Mouse (Mus musculus) heart, postnatal 14 days (tissue): Measurements from ENCODE around the gene Pln. TPM values are rescaled to one million over a fixed set of nuclear protein-coding genes. Genes with fewer than 3 reads are reported as not detected.

Experiments used
- DNase-seq, 2 experiments: peaks; one replicate each; pipeline ENCODE4 v3.0.0; 2021 to 2022
- intact Hi-C: fragments of 180-260 bp; cut with DNase I; formaldehyde crosslinking; loops from one replicate; pipeline ENCODE4 v1.15.1; 2025
- long read RNA-seq, 2 experiments: library from polyadenylated mRNA; stranded (forward); transcript quantifications; one replicate each; pipeline ENCODE4 v2.0.0; 2021
- total RNA-seq, 2 experiments: library from RNA; stranded (reverse); gene quantifications; 2 replicates each; pipeline ENCODE4 v1.2.3; 2021

Gene Pln
- 1,000 to 10,000 TPM; 4,906 to 5,350 TPM for total RNA-seq
- long read RNA-seq, experiment 1, transcript Pln-202 (2 exons, 1,715 nt), result minor isoform, 13 of 2,442 reads
- long read RNA-seq, experiment 1, transcript Pln-201 (2 exons, 2,334 nt), result major isoform, 1,382 of 2,442 reads
- long read RNA-seq, experiment 1, transcript Pln-205 (2 exons, 531 nt), result minor isoform, 34 of 2,442 reads
- long read RNA-seq, experiment 1, transcript Pln-204 (3 exons, 771 nt), result minor isoform, 92 of 2,442 reads
- long read RNA-seq, experiment 1, partial matches to known transcripts, result 911 of 2,442 reads
- long read RNA-seq, experiment 1, other reads (novel, unspliced or antisense), result 6 of 2,442 reads
- long read RNA-seq, experiment 2, transcript Pln-201 (2 exons, 2,334 nt), result major isoform, 1,334 of 3,191 reads
- long read RNA-seq, experiment 2, transcript Pln-205 (2 exons, 531 nt), result minor isoform, 41 of 3,191 reads
- long read RNA-seq, experiment 2, transcript Pln-202 (2 exons, 1,715 nt), result minor isoform, 18 of 3,191 reads
- long read RNA-seq, experiment 2, transcript Pln-204 (3 exons, 771 nt), result minor isoform, 101 of 3,191 reads
- long read RNA-seq, experiment 2, partial matches to known transcripts, result 2 of 3,191 reads
- long read RNA-seq, experiment 2, other reads (novel, unspliced or antisense), result 1,690 of 3,191 reads

DNA sequence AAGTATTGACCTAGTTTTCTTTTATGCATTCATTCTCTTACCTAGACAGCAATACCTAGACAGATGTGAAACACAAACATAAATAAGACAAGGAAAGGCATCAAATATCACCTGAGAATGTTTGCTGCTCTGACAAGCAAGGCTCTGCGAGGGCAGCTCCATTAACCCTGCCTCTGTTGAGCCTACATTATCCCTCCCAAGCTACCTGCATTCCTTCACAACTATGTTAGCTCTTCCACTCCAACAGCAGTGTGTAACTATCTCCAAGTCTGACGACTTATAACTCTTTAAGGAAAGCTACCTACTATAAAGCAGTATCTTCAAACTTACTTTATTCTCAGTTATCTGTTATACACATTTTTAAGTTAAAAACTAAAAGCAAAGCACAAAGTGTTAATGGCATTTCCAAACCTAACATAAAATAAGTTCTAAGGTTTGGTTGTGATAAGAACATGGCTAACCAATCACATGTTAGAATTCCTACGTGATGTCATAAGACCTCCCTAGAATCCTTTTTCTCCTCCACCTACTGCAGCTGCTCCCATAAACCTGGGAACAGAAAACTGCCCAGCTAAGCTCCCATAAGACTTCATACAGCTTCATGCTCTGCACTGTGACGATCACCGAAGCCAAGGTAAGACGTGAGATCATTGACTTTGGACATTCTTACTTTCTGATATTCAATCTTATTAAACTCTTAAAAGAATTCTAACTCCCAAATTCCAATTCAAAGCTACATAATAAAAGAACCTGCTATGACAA is at the start of gene Pln:
Gene Pln (plus strand): TSS at position 506 of the 762 bp plus-strand sequence.
- peak in 1 of 2 experiments; percentile 49 for DNase-seq
- intact Hi-C loops, result no loop called here

- no peak for DNase-seq
- intact Hi-C loops, result loop anchor here (5.0 kb wide), 3 partner anchors 36 to 219 kb away; no protein-coding TSS in a partner anchor
Observed at GRCm38 (mm10) chr10:53305867-53306266, 31.6 kb upstream of the Pln start.

DNA sequence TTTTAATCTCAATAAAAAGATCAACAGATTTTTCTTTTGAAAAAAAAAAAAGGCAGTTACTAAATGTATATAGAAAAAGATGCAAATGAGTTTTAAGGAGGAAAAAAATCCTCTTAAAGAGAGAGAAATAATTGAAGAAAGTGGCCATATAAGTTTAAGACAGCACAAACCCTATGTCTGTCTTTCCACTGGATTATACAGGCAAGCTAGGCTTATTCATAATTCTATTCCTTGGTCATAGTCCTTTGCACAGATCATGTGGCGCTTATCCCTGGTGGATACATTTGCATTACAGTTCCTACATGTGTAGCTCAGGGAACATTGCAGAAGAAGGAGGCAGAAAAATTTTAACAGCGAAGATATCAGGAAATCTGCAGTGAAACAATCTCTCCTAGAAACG is 30.8 kb upstream of the Pln start:
- no peak for DNase-seq
- intact Hi-C loops, result loop anchor here (5.0 kb wide), 3 partner anchors 36 to 219 kb away; no protein-coding TSS in a partner anchor

GRCm38 (mm10) chr10:53323367-53323766 is 14.1 kb upstream of the Pln start:
- intact Hi-C loops, result no loop called here
- DNase-seq, result no peak

- DNase-seq, result peak in 1 of 2 experiments; percentile 58
- intact Hi-C loops, result no loop called here
Observed at GRCm38 (mm10) chr10:53324663-53325062, 12.8 kb upstream of the Pln start.

- DNase-seq, result no peak
- intact Hi-C loops, result no loop called here
Observed at GRCm38 (mm10) chr10:53326367-53326766, 11.1 kb upstream of the Pln start.

DNA sequence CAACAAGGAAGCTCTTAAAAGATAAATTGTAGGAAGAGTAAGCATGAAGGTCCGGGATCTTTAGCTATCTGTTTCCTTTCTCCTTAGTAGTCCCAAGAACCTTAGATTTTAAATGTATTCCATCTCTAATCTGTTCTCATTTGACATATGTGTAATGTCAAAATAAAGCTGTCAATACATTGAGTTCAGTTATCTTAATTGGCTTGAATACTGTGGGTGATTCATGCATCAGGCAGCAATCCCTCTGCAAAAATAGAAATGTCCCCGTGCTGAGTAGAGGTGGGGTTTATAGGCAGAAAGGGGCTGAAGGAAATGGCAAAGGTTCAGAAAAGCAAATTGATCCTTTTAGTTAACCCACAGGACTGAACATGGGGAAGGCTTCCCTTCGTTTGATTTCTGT is 8.2 kb upstream of the Pln start:
- intact Hi-C loops, result no loop called here
- no peak for DNase-seq

- intact Hi-C loops, result loop anchor here (2.0 kb wide), 1 partner anchor 156 kb away; no protein-coding TSS in a partner anchor
- DNase-seq, result no peak
Observed at GRCm38 (mm10) chr10:53332752-53333151, 4.7 kb upstream of the Pln start.

- peak in 1 of 2 experiments; percentile 19 for DNase-seq
- intact Hi-C loops, result no loop called here
Observed at GRCm38 (mm10) chr10:53335266-53335665, 2.2 kb upstream of the Pln start.

- intact Hi-C loops, result no loop called here
- no peak for DNase-seq
Observed at GRCm38 (mm10) chr10:53335974-53336373, 1.5 kb upstream of the Pln start.

DNA sequence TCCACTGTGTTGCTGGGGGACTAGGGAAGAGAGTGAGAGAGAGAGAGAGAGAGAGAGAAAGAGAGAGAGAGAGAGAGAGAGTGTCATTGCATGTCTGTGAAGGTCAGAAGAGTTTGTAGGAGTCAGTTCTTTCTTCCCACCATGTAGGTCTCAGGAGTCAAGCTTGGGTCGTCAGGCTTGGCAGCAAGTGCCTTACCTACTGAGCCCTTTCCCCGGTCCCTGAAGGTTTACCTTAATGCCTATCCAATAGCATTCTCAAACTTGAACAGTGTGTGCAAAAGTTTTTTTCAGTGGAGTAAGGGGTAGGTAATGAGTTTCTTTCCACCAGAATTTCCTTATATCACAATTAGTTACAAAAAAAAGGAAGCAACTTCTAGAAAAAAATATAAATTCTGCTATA is 1.6 kb downstream of the Pln start:
- DNase-seq, result no peak
- intact Hi-C loops, result no loop called here

GRCm38 (mm10) chr10:53341288-53341965 is 4.0 kb downstream of the Pln start:
- intact Hi-C loops, result loop anchor here (5.0 to 10.0 kb wide), 2 partner anchors 34 to 253 kb away; partner anchors contain the start of gene Asf1a
- DNase-seq, result peak in 1 of 2 experiments; percentile 27

GRCm38 (mm10) chr10:53342166-53342728 is 4.8 kb downstream of the Pln start:
- DNase-seq, result no peak
- intact Hi-C loops, result loop anchor here (5.0 to 10.0 kb wide), 2 partner anchors 35 to 253 kb away; partner anchors contain the start of gene Asf1a

DNA sequence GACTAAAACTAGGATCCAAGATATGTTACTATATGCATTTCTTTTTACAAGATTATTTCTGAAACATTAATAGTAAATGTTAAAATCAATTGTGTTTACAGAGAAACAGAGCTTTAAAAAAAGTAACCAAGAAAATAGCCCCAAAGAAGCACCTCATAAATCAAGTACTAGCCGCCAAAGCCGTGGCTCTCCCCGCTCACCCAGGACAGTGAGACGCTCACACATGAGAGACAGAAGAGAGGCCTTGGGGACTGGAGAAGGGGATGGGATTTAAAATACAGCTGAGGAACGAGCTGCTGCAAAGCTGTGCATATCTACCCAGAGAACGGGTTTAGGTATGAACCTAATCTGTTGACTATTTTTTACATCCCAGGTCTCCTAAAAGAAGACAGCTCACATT is 5.9 kb downstream of the Pln start:
- intact Hi-C loops, result loop anchor here (5.0 to 10.0 kb wide), 2 partner anchors 36 to 251 kb away; partner anchors contain the start of gene Asf1a

DNA sequence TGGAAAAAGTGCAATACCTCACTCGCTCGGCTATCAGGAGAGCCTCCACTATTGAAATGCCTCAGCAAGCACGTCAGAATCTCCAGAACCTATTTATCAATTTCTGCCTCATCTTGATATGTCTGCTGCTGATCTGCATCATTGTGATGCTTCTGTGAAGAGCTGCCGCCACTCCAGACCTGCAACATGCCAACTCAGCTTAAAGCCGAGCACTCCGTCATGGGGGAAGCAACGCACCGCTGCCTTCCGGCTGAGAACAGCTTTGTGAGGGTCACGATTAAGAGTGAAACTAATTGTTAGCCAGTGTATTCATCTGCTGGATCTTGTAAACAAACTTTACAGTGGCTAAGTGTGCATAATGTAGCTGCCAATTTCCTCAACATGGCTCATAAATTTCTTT is 6.4 kb downstream of the Pln start:
- peak in 1 of 2 experiments; percentile 30 for DNase-seq

More for the DNA sequence above, 5.9 kb downstream of the Pln start:
- peak in 1 of 2 experiments; percentile 19 for DNase-seq

GRCm38 (mm10) chr10:53345508-53345907 is 8.0 kb downstream of the Pln start:
- no peak for DNase-seq
- intact Hi-C loops, result loop anchor here (5.0 to 10.0 kb wide), 3 partner anchors 233 to 258 kb away; partner anchors contain the start of gene Asf1a

More for the DNA sequence above, 6.4 kb downstream of the Pln start:
- intact Hi-C loops, result loop anchor here (5.0 to 10.0 kb wide), 2 partner anchors 37 to 251 kb away; partner anchors contain the start of gene Asf1a

- peak; percentile 59 to 73 for DNase-seq
- intact Hi-C loops, result loop anchor here (5.0 to 10.0 kb wide), 3 partner anchors 234 to 259 kb away; partner anchors contain the start of gene Asf1a
Observed at GRCm38 (mm10) chr10:53346506-53346905, 9.0 kb downstream of the Pln start.

- intact Hi-C loops, result loop anchor here (5.0 to 10.0 kb wide), 3 partner anchors 235 to 260 kb away; partner anchors contain the start of gene Asf1a
- DNase-seq, result no peak
Observed at GRCm38 (mm10) chr10:53346916-53347315, 9.4 kb downstream of the Pln start.
